Mouse (Mus musculus): ENCODE results near the gene Junb.

DNA sequence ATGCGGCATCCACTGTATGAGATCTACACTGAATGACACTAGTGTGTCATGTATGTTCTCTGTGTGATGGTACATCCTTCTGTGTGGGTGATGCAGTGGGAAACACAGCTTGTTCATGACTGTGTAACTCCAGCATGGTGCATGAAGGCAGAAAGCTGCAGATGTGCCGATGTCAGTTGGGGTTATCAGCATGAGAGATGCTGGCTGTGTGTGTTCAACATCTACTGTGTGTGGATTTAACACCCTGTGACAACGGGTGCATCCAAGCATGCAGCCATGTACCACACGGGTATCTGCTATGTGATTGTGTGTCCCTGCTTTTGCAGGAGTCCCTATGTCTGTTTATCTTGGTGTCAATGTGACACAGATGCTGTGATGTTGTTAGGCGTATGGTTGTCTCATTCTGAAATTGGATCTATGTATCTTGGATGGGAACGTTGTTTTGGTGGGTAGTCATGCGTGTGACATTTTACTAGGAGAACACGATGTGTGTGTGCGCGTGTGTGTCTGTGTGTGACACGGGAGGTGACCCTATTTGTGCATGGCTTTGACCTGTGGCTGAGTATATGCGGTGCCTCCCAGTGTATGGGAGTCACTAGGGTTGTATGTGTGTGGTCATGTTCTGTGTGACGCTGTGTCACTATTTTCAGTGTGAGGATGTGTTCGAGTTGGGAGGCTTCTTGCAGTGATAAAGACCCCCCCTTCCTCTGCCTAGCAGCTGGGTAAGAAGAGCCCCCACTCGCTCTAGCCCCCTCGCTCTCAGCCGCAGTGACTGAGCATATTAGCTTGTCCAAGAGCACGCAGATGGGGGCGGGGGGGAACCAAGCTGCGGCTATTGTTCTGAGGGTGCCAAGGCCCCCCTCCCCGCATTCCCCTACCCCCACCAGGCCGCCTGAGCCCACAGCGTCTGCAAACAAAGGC lies 42.2 kb downstream of the Junb start:
- no peak for TF ChIP-seq CTCF (IDR thresholded peaks at IDR 0.05; ENCODE audit: low read depth)
- TF ChIP-seq EP300 (IDR thresholded peaks at IDR 0.05; ENCODE audit: low read depth): no peak

All from liver, postnatal 0 days (tissue).